Mouse (Mus musculus) lung, embryonic 14.5 days (tissue): ENCODE results near the gene Dkk3. TPM values are rescaled to one million over a fixed set of nuclear protein-coding genes. Genes with fewer than 3 reads are reported as not detected.

Experiments used
- ATAC-seq: fragments of 200-750 bp; cut with Nextera tagmentation; 2 replicates; pipeline ENCODE4 v1.8.0; 2017; ENCODE audit warnings: mild to moderate bottlenecking, moderate TSS enrichment, moderate library complexity; ENCODE audit not compliant: insufficient read depth
- DNase-seq: peaks from one replicate; pipeline ENCODE4 v3.0.0-alpha.2; 2015
- H3K27ac ChIP-seq: fragments of 300-500 bp; sonication (generic); 2 replicates; pipeline ENCODE4 v1.5.1; 2014; ENCODE audit warnings: low read depth, mild to moderate bottlenecking, moderate library complexity
- H3K27me3 ChIP-seq: fragments of 300-500 bp; sonication (generic); 2 replicates; pipeline ENCODE4 v1.6.1; 2014; ENCODE audit warnings: low read length, control low read depth; ENCODE audit not compliant: insufficient read depth
- H3K36me3 ChIP-seq: fragments of 300-500 bp; sonication (generic); 2 replicates; pipeline ENCODE4 v1.6.1; 2014; ENCODE audit warnings: control low read depth; ENCODE audit not compliant: insufficient read depth
- H3K4me1 ChIP-seq: fragments of 300-500 bp; sonication (generic); 2 replicates; pipeline ENCODE4 v1.6.1; 2014; ENCODE audit warnings: antibody characterized with exemption, control low read depth; ENCODE audit not compliant: insufficient read depth
- H3K4me2 ChIP-seq: fragments of 300-500 bp; sonication (generic); 2 replicates; pipeline ENCODE4 v1.6.1; 2014; ENCODE audit warnings: mild to moderate bottlenecking
- H3K4me3 ChIP-seq: fragments of 300-500 bp; sonication (generic); 2 replicates; pipeline ENCODE4 v1.5.1; 2014; ENCODE audit warnings: low read depth, low read length
- H3K9ac ChIP-seq: fragments of 300-500 bp; sonication (generic); 2 replicates; pipeline ENCODE4 v1.6.1; 2014
- H3K9me3 ChIP-seq: fragments of 300-500 bp; sonication (generic); 2 replicates; pipeline ENCODE4 v1.6.1; 2016; ENCODE audit warnings: low read depth, low read length, control low read depth
- CTCF ChIP-seq: IDR thresholded peaks from 2 replicates; pipeline ENCODE4 v1.5.1; 2016; ENCODE audit warnings: antibody characterized with exemption, low read depth
- WGBS: fragments of 180-500 bp; shearing (Covaris S2); extraction: QIAGEN DNeasy Blood & Tissue Kit; methylation state at CpG from one replicate; pipeline ENCODE4 v1.1.7; 2014; 5-methylcytosine and 5-hydroxymethylcytosine counted together
- polyA plus RNA-seq: library from polyadenylated mRNA; unstranded; fragments of >200 nt; fragmentation: Nextera tagmentation; extraction: Ambion mirVana; gene quantifications from 2 replicates; pipeline ENCODE4 v1.2.1, GENCODE M21; 2014

Dkk3 gene
- polyA plus RNA-seq, 1 experiment from 2014 or later, result 25.1 TPM

GRCm38 (mm10) chr7:112185226-112185745 is 26.4 kb upstream of the Dkk3 start:
- no peak overlapping the region for H3K27ac ChIP-seq
- no peaks in the 10 kb centered on the region for H3K36me3 ChIP-seq
- H3K4me2 ChIP-seq, result no peak overlapping the region
- WGBS, result 45% methylated on average over 9 of the region's 9 CpGs
- TF ChIP-seq CTCF, result no peak
- H3K27me3 ChIP-seq, result no peaks in the 10 kb centered on the region
- 0 out of 2 replicates have a peak, but pooled peaks cover 5% of the 10 kb centered on the region for H3K4me1 ChIP-seq
- no peaks in the 10 kb centered on the region for H3K9me3 ChIP-seq
- no peak for ATAC-seq
- no peak for DNase-seq
- H3K4me3 ChIP-seq, result no peak overlapping the region
- no peak overlapping the region for H3K9ac ChIP-seq

DNA sequence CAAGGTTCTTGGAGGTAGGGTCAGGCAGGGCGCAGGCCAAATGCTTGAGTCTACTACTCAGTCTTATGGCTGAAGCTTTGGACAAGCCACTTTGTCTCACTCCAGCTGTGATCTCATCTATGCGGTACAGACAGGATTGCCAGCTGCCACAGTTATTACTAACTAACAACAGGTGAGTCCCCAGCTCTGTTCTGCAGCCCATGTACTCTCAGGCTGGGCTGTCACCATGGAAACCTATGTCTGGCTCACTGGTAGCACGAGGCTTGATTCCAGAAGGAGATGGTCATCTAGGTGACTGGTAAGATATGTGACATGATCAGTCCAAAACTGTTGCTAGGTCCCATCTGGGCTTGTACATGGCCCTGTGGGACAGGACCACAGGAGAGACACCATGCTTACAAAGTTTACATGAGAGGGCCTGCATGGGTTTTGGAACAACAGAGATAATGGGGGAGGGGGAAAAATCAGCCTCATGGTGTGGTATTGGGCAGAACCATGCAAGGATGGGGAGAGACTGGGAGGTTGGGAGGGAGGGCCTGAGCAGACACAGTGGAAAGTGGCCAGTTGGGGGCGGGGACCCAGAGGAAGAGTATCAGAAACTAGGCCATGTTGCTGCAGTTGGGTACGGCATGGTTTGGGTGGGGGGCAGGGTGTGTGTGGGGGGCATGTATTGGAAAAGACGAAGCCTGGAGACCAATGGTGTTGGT is 25.8 kb upstream of the Dkk3 start:
- no peak for ATAC-seq
- Histone ChIP-seq H3K27ac (no peak overlapping the region), H3K4me2 (no peak overlapping the region), H3K27me3 (no peaks in the 10 kb centered on the region), H3K9me3 (no peaks in the 10 kb centered on the region), H3K9ac (no peak overlapping the region), H3K36me3 (no peaks in the 10 kb centered on the region), H3K4me1 (0 out of 2 replicates have a peak, but pooled peaks cover 5% of the 10 kb centered on the region), H3K4me3 (no peak overlapping the region)
- TF ChIP-seq CTCF, result no peak
- DNase-seq, result no peak
- WGBS, result 71% methylated on average over 6 of the region's 6 CpGs

GRCm38 (mm10) chr7:112183258-112183841 is 24.5 kb upstream of the Dkk3 start:
- peak; percentile 100 for TF ChIP-seq CTCF
- no peak overlapping the region for H3K27ac ChIP-seq
- no peak overlapping the region for H3K9ac ChIP-seq
- H3K36me3 ChIP-seq, result no peaks in the 10 kb centered on the region
- DNase-seq (peak; percentile 93), ATAC-seq (peak; percentile 39)
- WGBS, result 28% methylated on average over 5 of the region's 5 CpGs
- no peaks in the 10 kb centered on the region for H3K9me3 ChIP-seq
- 0 out of 2 replicates have a peak, but pooled peaks cover 5% of the 10 kb centered on the region for H3K4me1 ChIP-seq
- H3K4me2 ChIP-seq, result no peak overlapping the region
- no peak overlapping the region for H3K4me3 ChIP-seq
- no peaks in the 10 kb centered on the region for H3K27me3 ChIP-seq

DNA sequence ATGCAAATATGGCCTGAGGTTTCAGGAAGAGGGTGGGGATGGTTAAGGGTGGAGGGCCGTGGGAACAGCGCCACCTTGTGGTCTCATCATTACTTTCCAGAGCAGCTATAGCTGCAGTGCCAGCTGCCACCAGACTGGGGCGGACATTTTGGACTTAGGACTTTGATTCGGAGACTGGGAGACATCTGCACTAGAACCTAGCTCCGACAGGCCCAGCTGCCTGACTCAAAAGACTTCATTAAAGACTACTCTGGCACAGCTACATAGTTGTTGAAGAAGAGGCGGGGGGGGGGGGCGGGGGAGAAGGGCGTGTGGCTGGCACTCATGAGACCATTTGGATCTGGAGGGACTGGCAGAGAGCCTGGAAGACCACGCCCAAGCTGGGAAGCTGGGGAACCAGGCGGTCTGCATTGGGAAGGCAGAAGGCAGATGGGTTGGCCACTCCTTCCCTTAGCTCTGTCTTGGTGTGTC is 21.4 kb upstream of the Dkk3 start:
- ATAC-seq, result peak; percentile 84
- 8% methylated on average over 10 of the region's 10 CpGs for WGBS
- Histone ChIP-seq H3K9ac (no peak overlapping the region), H3K27me3 (no peaks in the 10 kb centered on the region), H3K4me3 (no peak overlapping the region), H3K27ac (no peak overlapping the region), H3K36me3 (no peaks in the 10 kb centered on the region), H3K4me2 (peak overlapping the region; percentile 32; the same call in 1 of the 2 replicates), H3K9me3 (no peaks in the 10 kb centered on the region), H3K4me1 (0 out of 2 replicates have a peak, but pooled peaks cover 3% of the 10 kb centered on the region)
- peak; percentile 99 for TF ChIP-seq CTCF
- DNase-seq, result peak; percentile 96

- TF ChIP-seq CTCF, result no peak
- no peaks in the 10 kb centered on the region for H3K27me3 ChIP-seq
- H3K4me2 ChIP-seq, result no peak overlapping the region
- DNase-seq (no peak), ATAC-seq (no peak)
- no peak overlapping the region for H3K4me3 ChIP-seq
- H3K27ac ChIP-seq, result no peak overlapping the region
- no peaks in the 10 kb centered on the region for H3K9me3 ChIP-seq
- H3K36me3 ChIP-seq, result no peaks in the 10 kb centered on the region
- H3K4me1 ChIP-seq, result 0 out of 2 replicates have a peak, but pooled peaks cover 3% of the 10 kb centered on the region
- 91% methylated on average over 2 of the region's 2 CpGs for WGBS
- H3K9ac ChIP-seq, result no peak overlapping the region
Observed at GRCm38 (mm10) chr7:112176627-112177026, 17.8 kb upstream of the Dkk3 start.

- Histone ChIP-seq H3K9ac (no peak overlapping the region), H3K9me3 (no peaks in the 10 kb centered on the region), H3K4me1 (peaks cover 6% of the 10 kb centered on the region; the same call in 1 of the 2 replicates), H3K4me2 (no peak overlapping the region), H3K27ac (no peak overlapping the region), H3K4me3 (no peak overlapping the region), H3K36me3 (no peaks in the 10 kb centered on the region), H3K27me3 (no peaks in the 10 kb centered on the region)
- ATAC-seq, result no peak
- 66% methylated on average over 4 of the region's 4 CpGs for WGBS
- no peak for DNase-seq
- TF ChIP-seq CTCF, result no peak
Observed at GRCm38 (mm10) chr7:112172669-112173068, 13.8 kb upstream of the Dkk3 start.
